Mouse (Mus musculus) hindbrain, embryonic 15.5 days (tissue): Measurements from ENCODE around the gene Cnot6. TPM values are rescaled to one million over a fixed set of nuclear protein-coding genes. Genes with fewer than 3 reads are reported as not detected.

Experiments used
- ATAC-seq: fragments of 200-750 bp; cut with Nextera tagmentation; 2 replicates; pipeline ENCODE4 v1.8.0; 2017; ENCODE audit warnings: low read depth, moderate number of reproducible peaks, moderate TSS enrichment; ENCODE audit not compliant: low FRiP score
- H3K27ac ChIP-seq: fragments of 300-500 bp; sonication (generic); replicated peaks from 2 replicates; pipeline ENCODE4 v1.5.1; 2015; ENCODE audit warnings: mild to moderate bottlenecking, inconsistent platforms
- H3K27me3 ChIP-seq: fragments of 300-500 bp; sonication (generic); 2 replicates; pipeline ENCODE4 v1.6.1; 2015; ENCODE audit warnings: control low read depth, inconsistent platforms
- H3K36me3 ChIP-seq: fragments of 300-500 bp; sonication (generic); 2 replicates; pipeline ENCODE4 v1.6.1; 2015; ENCODE audit warnings: control low read depth, inconsistent platforms
- H3K4me1 ChIP-seq: fragments of 300-500 bp; sonication (generic); replicated peaks from 2 replicates; pipeline ENCODE4 v1.6.1; 2015; ENCODE audit warnings: control low read depth, inconsistent platforms
- H3K4me2 ChIP-seq: fragments of 300-500 bp; sonication (generic); 2 replicates; pipeline ENCODE4 v1.6.1; 2015; ENCODE audit warnings: moderate library complexity, mild to moderate bottlenecking, inconsistent platforms
- H3K4me3 ChIP-seq: fragments of 300-500 bp; sonication (generic); 2 replicates; pipeline ENCODE4 v1.5.1; 2015; ENCODE audit warnings: mild to moderate bottlenecking, inconsistent platforms
- H3K9ac ChIP-seq: fragments of 300-500 bp; sonication (generic); 2 replicates; pipeline ENCODE4 v1.6.1; 2015; ENCODE audit warnings: inconsistent platforms
- H3K9me3 ChIP-seq: fragments of 300-500 bp; sonication (generic); 2 replicates; pipeline ENCODE4 v1.6.1; 2016; ENCODE audit warnings: control low read depth, inconsistent platforms
- WGBS: fragments of 180-500 bp; shearing (Covaris S2); methylation state at CpG from one replicate; pipeline ENCODE4 v1.1.7; 2015; 5-methylcytosine and 5-hydroxymethylcytosine counted together
- polyA plus RNA-seq: library from polyadenylated mRNA; unstranded; fragments of >200 nt; fragmentation: Nextera tagmentation; extraction: Ambion mirVana; gene quantifications from 2 replicates; pipeline ENCODE4 v1.2.1, GENCODE M21; 2015

Gene Cnot6
- polyA plus RNA-seq, 1 experiment from 2014 or later, result 46.3 TPM

DNA sequence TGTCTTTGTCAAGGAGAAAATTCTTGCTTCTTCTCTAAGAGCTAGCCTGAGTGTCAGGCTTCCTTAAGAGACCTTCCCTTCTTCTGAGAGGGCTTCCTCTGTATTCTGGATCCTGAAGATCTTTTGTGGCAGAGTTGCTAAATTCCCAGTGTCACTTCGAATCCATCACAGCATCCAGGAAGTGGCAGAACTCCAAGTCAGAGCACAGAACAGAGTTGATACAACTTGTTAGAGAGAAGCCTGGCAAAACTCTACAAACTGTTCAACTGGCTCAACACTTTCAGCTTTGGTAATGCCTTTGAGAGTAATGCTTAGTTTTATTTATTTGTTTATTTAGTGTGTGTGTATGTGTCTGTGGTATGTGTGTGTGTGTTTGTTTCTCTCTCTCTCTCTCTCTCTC, 25.1 kb upstream of the Cnot6 start:
- Histone ChIP-seq H3K36me3 (no peaks in the 10 kb centered on the region), H3K4me2 (no peak overlapping the region), H3K27ac (no peak overlapping the region), H3K4me1 (peaks cover 4% of the 10 kb centered on the region; the same call in 1 of the 2 replicates), H3K4me3 (no peak overlapping the region), H3K9ac (no peak overlapping the region), H3K27me3 (no peaks in the 10 kb centered on the region), H3K9me3 (no peaks in the 10 kb centered on the region)
- 67% methylated on average over 1 of the region's 1 CpGs for WGBS
- ATAC-seq, result no peak

DNA sequence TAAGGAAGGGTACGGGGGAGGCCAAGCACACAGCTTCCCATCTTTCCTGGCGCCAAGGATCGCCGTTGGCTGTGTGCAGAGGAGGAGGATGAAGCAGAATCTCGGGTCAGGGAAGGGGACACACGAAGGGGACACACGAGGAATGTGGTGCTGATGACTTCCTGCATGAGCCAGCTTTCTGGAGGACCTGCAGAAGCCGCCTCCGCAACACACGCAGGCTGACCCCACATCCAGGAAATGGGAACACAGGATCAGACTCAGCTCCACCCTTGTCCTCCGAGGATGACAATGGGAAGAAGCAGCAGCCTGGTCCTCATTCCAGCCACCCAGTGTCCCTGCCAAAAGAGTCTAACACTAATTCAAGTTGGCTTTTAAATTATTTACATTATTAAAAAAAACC, 22.2 kb upstream of the Cnot6 start:
- Histone ChIP-seq H3K9me3 (no peaks in the 10 kb centered on the region), H3K4me1 (peaks cover 4% of the 10 kb centered on the region; the same call in 1 of the 2 replicates), H3K4me3 (no peak overlapping the region), H3K9ac (no peak overlapping the region), H3K27ac (no peak overlapping the region), H3K36me3 (no peaks in the 10 kb centered on the region), H3K4me2 (no peak overlapping the region), H3K27me3 (no peaks in the 10 kb centered on the region)
- WGBS, result 85% methylated on average over 11 of the region's 11 CpGs
- ATAC-seq, result no peak

DNA sequence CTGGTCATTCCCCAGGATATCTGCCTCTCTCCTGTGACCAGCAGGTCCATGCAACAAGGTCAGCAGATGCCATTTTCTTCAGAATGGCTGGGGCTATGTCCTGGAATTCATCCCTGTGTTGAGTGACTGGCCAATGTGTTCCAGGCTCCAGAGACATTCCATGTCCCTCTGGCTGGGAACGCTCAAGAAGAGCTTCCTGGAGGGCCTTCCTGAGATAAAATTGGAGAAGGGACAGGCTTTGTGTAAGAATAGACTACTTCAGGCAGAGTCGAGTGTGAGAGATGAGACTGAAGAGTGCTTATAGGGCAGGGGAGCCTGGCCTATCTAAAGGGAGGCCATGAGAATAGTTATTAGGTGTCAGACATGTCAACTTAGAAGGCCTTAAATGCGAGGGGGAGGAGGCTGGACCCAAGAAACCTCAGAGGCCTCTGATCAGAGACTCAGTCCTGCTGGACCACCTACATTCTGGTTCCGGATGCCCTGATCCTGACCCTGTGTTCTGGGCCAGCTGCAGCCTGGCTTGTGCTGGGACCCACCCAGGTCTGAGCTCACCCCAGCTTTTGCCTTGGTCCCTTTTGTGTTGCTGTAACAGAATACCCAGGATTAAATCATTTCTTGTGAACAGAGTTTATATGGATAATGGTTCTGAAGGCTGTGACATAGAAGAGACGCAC, 17.9 kb upstream of the Cnot6 start:
- ATAC-seq, result no peak
- no peaks in the 10 kb centered on the region for H3K36me3 ChIP-seq
- 86% methylated on average over 5 of the region's 5 CpGs for WGBS
- no peak overlapping the region for H3K27ac ChIP-seq
- H3K9me3 ChIP-seq, result no peaks in the 10 kb centered on the region
- no peaks in the 10 kb centered on the region for H3K27me3 ChIP-seq
- H3K9ac ChIP-seq, result no peak overlapping the region
- no peak overlapping the region for H3K4me3 ChIP-seq
- no peak overlapping the region for H3K4me2 ChIP-seq
- H3K4me1 ChIP-seq, result no peaks in the 10 kb centered on the region

DNA sequence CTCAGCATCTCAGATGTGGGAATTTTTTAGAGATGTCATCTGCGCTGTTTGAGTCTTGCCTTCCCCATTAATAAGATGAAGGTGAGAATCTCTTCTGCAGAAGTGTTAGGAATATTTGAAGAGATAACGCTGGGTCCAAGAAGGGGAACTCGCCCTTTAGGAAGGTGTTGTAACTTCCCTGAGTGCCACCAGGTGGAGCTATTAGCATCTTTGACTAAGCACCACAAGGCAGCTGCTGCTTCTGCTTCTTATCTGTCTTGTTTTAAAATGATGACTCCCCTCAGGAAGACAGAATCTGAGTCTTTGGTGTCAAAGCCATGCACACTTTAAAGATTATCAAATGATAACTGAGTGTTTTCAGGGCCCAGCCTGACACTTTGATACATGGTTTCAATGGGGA, 15.4 kb upstream of the Cnot6 start:
- Histone ChIP-seq H3K27ac (no peak overlapping the region), H3K4me3 (no peak overlapping the region), H3K9me3 (no peaks in the 10 kb centered on the region), H3K27me3 (no peaks in the 10 kb centered on the region), H3K9ac (no peak overlapping the region), H3K4me1 (no peaks in the 10 kb centered on the region), H3K4me2 (no peak overlapping the region), H3K36me3 (no peaks in the 10 kb centered on the region)
- 0 out of 2 replicates have a peak, but pooled peaks have one; percentile 65 for ATAC-seq
- WGBS, result 14% methylated on average over 3 of the region's 3 CpGs

DNA sequence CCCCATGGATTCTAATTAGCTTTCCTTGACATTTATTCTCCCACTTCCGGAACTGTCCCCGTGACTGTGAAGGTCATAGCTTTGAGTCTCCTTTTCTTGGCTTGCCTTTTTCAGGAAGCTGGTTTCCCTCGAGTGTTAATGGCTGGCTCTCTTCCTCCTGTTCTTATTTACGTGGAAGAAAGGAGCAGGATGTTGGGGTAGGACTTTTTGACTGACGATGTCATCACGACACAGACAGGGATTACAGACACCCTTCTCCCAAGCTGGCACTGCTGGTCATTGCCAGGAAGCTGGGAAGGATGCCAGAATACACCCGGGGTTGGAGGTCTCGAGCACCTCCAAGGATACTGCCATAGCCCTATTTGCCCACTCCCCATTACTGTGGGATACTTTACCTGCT, 14.3 kb upstream of the Cnot6 start:
- 60% methylated on average over 8 of the region's 8 CpGs for WGBS
- no peak for ATAC-seq
- no peaks in the 10 kb centered on the region for H3K27me3 ChIP-seq
- no peak overlapping the region for H3K9ac ChIP-seq
- H3K9me3 ChIP-seq, result no peaks in the 10 kb centered on the region
- H3K4me2 ChIP-seq, result no peak overlapping the region
- H3K4me3 ChIP-seq, result no peak overlapping the region
- H3K36me3 ChIP-seq, result no peaks in the 10 kb centered on the region
- H3K27ac ChIP-seq, result no peak overlapping the region
- no peaks in the 10 kb centered on the region for H3K4me1 ChIP-seq

DNA sequence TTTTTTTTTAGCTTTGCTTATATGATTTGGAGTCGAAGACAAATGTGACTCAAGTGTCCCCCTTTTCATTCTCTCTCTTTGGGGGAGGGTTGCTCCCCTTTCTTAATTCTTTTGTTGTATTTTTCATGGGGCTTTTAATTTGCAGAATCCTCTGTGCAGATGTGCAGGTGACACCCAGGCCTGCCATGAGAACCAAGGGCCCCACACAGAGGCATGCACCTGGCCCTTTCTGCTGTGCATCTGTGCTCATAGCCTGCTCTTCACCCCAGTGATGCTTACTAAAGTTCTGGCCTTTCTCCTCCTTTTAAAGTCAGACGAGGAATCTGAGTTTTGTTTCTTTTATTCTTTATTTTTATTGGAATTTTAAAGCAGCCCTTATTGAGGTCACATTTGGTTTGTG, 12.2 kb upstream of the Cnot6 start:
- no peak overlapping the region for H3K9ac ChIP-seq
- no peak overlapping the region for H3K4me2 ChIP-seq
- H3K27me3 ChIP-seq, result no peaks in the 10 kb centered on the region
- H3K4me3 ChIP-seq, result no peak overlapping the region
- H3K9me3 ChIP-seq, result no peaks in the 10 kb centered on the region
- H3K4me1 ChIP-seq, result no peaks in the 10 kb centered on the region
- no peak overlapping the region for H3K27ac ChIP-seq
- ATAC-seq, result no peak
- no peaks in the 10 kb centered on the region for H3K36me3 ChIP-seq
- WGBS, result 83% methylated on average over 2 of the region's 2 CpGs

DNA sequence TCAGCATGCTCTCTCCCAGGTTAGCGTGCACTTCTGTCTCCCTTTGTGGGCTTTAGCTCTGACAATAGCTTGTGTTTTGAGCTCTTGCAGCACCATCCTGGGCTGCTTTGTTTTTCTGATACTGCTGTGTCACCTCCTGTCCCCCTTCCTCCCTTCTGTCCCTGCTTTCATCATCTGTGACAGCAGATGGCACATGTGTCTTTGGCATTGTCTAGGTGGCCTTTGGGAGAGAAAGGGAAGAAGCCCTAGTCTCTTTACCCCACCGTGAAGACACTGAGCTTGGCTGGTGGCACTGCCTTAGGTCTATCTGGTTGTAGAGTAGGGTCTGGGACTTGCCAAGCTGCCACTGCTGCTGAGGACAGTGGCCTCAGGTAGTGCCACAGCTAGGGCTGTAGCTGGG, 10.8 kb upstream of the Cnot6 start:
- no peak overlapping the region for H3K4me3 ChIP-seq
- no peak overlapping the region for H3K9ac ChIP-seq

DNA sequence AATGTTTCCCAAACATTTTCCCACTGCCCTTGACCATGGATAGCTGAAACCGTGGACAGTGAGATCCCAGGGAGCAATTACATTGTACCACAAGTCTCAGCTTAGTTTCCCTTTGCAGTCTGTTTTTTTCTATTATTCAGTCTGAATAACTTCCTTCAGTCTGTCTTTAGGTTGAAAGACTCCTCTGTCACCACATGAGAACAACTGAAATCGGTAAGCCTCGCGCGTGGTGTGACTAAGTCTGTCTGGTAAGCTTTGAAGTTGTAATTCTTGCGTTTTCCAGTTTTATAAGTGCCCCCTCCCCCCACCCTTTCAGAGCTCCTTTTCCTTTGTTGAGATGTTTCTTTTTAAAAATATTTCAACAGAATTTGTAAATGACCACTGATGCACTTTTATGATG, 10.2 kb upstream of the Cnot6 start:
- H3K27ac ChIP-seq, result no peak overlapping the region
- no peak overlapping the region for H3K9ac ChIP-seq
- H3K36me3 ChIP-seq, result no peaks in the 10 kb centered on the region
- H3K9me3 ChIP-seq, result no peaks in the 10 kb centered on the region
- no peak for ATAC-seq
- H3K4me1 ChIP-seq, result no peaks in the 10 kb centered on the region
- H3K27me3 ChIP-seq, result no peaks in the 10 kb centered on the region
- no peak overlapping the region for H3K4me2 ChIP-seq
- 77% methylated on average over 6 of the region's 6 CpGs for WGBS
- no peak overlapping the region for H3K4me3 ChIP-seq

More for the DNA sequence above, 10.8 kb upstream of the Cnot6 start:
- no peaks in the 10 kb centered on the region for H3K36me3 ChIP-seq
- H3K4me1 ChIP-seq, result no peaks in the 10 kb centered on the region
- H3K4me2 ChIP-seq, result no peak overlapping the region
- ATAC-seq, result no peak
- no peaks in the 10 kb centered on the region for H3K27me3 ChIP-seq
- H3K27ac ChIP-seq, result no peak overlapping the region
- WGBS, result 32% methylated on average over 2 of the region's 2 CpGs
- no peaks in the 10 kb centered on the region for H3K9me3 ChIP-seq

DNA sequence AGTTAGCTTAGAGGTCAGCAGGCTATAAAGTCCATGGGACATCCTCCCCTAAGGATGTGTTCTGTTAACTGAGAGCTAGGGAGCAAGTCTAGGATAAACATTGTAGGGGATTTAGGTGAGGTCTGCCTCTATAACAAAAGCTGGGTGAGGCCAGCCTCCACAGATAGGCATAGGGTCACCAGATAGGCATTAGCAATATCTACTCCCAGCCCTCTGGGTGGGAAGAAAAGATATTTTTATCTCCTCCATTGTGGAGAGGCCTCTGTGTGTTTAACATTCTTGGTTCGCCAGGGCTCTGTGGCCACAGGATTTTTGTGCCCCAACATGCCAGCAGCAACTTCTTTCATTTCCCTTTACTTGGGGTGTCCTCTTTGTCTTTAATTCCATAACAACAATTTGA, 8.8 kb upstream of the Cnot6 start:
- no peaks in the 10 kb centered on the region for H3K36me3 ChIP-seq
- H3K9ac ChIP-seq, result no peak overlapping the region
- H3K9me3 ChIP-seq, result no peaks in the 10 kb centered on the region
- H3K4me2 ChIP-seq, result no peak overlapping the region
- ATAC-seq, result no peak
- no peak overlapping the region for H3K27ac ChIP-seq
- H3K27me3 ChIP-seq, result no peaks in the 10 kb centered on the region
- 78% methylated on average over 1 of the region's 1 CpGs for WGBS
- H3K4me3 ChIP-seq, result no peak overlapping the region
- no peaks in the 10 kb centered on the region for H3K4me1 ChIP-seq

DNA sequence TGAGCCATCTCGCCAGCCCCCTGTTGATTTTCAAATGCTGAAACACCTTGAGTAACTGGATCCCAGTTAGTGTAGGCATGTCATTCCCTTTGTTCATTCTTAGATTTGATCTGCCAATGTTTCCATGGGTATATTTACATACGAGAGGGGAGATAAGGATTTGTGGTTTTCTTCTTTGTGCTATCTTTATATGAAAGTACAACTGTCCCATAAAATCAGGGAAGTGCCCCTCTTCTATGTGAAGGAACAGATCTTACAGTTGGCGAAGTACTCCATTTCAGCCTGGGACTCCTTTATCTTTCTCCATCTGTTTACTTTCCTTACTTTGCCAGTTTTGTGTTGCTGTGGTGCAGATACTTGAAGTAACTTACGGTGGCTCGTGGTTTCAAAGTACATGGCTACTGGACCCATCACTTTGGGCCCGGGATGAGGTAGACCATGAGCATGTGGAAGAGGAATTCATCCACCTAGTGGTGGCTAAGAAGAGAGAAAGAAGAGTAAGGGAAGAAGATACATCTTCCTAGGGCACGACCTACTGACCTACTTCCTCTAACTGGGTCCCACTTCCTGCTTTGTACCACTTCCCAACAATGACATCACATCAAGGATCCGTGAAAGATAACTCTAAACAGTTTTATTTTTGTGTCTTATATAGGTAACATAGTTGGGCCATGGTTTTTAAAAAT, 7.1 kb upstream of the Cnot6 start:
- H3K4me1 ChIP-seq, result no peaks in the 10 kb centered on the region
- 88% methylated on average over 8 of the region's 8 CpGs for WGBS

DNA sequence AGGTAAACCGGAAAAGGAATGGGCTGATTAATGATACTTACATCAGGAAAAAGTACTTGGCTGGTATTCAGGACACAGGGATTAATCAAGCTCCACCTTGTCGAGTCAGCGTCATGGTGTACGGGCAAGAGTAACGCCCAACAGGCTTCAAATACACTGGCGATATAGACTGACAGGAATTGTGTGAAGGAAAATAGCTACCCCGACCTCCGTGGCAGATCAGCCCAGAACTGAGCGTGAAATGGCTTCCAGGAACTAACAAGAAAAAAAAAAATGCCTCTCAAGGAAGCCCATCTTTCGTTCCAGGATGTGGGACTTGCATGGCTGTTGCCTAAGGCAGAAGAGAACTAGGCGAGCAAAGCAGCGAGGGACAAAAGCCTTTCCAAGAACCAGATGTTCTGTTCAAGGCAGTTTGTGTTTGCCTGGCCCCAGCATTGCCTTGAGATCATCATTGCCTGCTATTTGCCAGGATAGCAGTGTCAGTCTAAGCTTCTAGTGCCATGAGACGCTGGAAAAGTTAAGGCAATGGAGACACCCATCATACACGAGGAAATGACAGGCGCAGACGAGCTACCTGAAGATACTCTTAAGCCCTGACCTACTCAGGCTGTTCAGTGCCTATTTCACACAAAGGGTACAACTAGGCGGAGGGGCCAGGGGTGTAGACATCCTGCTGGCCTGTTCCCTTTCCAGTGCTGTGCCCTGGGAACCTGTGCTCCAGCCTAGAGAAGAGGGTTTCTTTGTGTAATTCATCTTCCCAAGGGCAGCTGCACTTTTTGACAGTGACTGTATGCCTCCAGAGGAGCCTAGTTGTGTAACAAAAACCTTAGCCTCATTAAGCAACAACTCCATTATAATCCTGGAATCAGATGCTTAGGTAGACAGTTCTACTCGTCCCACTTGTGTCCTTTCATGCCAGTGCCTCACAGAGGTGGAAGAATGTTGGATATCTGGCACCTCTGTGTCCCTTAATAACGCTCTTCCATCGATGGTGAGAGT, 1.1 kb upstream of the Cnot6 start:
- Histone ChIP-seq H3K9me3 (no peaks in the 10 kb centered on the region), H3K27ac (peak overlapping the region; percentile 74), H3K27me3 (no peaks in the 10 kb centered on the region), H3K4me1 (peaks cover 39% of the 10 kb centered on the region), H3K4me2 (peak overlapping the region; percentile 71), H3K4me3 (peak overlapping the region; percentile 98), H3K9ac (peak overlapping the region; percentile 34), H3K36me3 (no peaks in the 10 kb centered on the region)
- WGBS, result 33% methylated on average over 20 of the region's 20 CpGs
- no peak for ATAC-seq

More for the DNA sequence above, 7.1 kb upstream of the Cnot6 start:
- Histone ChIP-seq H3K9ac (no peak overlapping the region), H3K4me3 (no peak overlapping the region), H3K27me3 (no peaks in the 10 kb centered on the region), H3K9me3 (no peaks in the 10 kb centered on the region), H3K4me2 (no peak overlapping the region), H3K36me3 (no peaks in the 10 kb centered on the region), H3K27ac (no peak overlapping the region)
- no peak for ATAC-seq
